Mouse (Mus musculus): Measurements from ENCODE around the gene Gm20431. TPM values are rescaled to one million over a fixed set of nuclear protein-coding genes. Genes with fewer than 3 reads are reported as not detected.

Gene Gm20431
- polyA plus RNA-seq, 1 experiment from 2014 or later: 9.8 TPM

GRCm38 (mm10) chr2:167586041-167586440 lies 75.3 kb downstream of the Gm20431 start:
- Histone ChIP-seq H3K9me3 (no peaks in the 10 kb centered on the region), H3K9ac (replicated peaks) (no peak overlapping the region), H3K4me1 (replicated peaks) (peaks cover 16% of the 10 kb centered on the region), H3K36me3 (no peaks in the 10 kb centered on the region), H3K27me3 (peaks cover 11% of the 10 kb centered on the region; the same call in 1 of the 2 replicates), H3K4me2 (replicated peaks) (no peak overlapping the region), H3K27ac (no peak overlapping the region), H3K4me3 (replicated peaks) (no peak overlapping the region)
- ATAC-seq: no peak
- 27% methylated on average over 8 of the region's 8 CpGs for WGBS

DNA sequence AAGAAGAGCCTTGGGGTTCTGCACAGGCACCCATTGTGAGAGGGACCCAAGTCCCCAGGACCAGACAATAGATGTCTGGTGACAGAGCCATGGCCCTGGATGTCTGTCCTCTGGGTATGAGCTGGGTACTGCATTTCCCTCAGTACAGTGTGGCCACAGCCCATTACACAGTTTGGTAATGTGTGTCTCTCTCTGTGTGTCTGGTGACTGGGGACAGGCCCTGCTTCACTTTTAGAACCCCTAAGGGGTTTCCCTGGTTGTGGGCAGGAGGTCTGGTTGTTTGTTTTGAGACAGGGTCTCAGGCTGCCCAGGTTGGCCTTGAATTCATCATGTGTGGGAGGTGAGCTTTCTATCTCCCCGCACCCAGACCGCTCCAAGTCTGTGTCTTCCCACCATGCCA lies 76.0 kb downstream of the Gm20431 start:
- 93% methylated on average over 2 of the region's 2 CpGs for WGBS
- no peak overlapping the region for H3K27ac ChIP-seq
- peaks cover 16% of the 10 kb centered on the region for H3K4me1 ChIP-seq (replicated peaks)
- H3K27me3 ChIP-seq: peaks cover 11% of the 10 kb centered on the region; the same call in 1 of the 2 replicates
- ATAC-seq: no peak
- no peak overlapping the region for H3K4me3 ChIP-seq (replicated peaks)
- no peak overlapping the region for H3K9ac ChIP-seq (replicated peaks)
- H3K36me3 ChIP-seq: no peaks in the 10 kb centered on the region
- no peaks in the 10 kb centered on the region for H3K9me3 ChIP-seq
- H3K4me2 ChIP-seq (replicated peaks): no peak overlapping the region

DNA sequence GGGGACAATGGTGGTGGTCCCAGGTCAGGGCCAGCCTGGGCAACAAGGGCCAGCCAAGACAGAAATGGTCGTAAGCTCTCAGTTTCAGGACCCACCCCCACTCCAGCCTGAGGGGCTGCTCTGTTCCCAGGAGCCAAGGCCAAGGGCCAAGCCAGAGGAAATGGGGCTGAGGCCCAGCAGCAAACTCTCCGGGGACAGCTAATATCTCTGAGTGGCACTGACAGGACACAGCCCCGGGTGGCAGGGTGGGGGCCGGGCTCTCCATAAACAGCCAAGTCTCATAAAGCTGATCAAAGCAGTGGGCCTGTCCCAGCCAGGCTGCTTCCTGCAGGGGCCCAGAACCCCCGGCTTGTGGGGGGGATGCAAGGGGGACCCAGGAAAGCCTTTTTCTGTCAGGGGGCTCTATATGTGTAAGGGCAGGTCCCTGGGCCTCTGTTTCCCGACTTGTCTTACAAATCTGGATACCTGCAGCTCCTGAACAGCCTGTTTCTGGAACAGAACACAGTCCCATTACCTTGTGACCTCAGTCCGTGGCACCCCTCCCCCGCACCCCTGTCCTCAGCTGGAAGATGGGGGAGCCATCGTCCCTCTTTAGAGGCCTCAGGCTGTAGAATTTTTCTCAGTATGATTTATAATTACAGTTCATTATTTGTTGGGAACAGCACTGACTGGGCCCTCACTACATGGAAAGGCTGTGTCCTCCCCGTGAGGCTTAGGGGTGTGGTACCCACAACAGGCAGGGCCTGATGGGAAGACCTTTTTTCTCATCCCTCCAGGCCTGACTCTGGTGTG lies 77.9 kb downstream of the Gm20431 start:
- H3K9me3 ChIP-seq: no peaks in the 10 kb centered on the region
- H3K27ac ChIP-seq: no peak overlapping the region
- no peak overlapping the region for H3K4me3 ChIP-seq (replicated peaks)
- H3K36me3 ChIP-seq: no peaks in the 10 kb centered on the region
- H3K9ac ChIP-seq (replicated peaks): no peak overlapping the region; the same call in 1 of the 2 replicates
- 52% methylated on average over 10 of the region's 10 CpGs for WGBS
- H3K4me1 ChIP-seq (replicated peaks): peaks cover 10% of the 10 kb centered on the region
- 0 out of 2 replicates have a peak, but pooled peaks have one; percentile 27 for ATAC-seq
- no peaks in the 10 kb centered on the region for H3K27me3 ChIP-seq
- no peak overlapping the region for H3K4me2 ChIP-seq (replicated peaks)

- Histone ChIP-seq H3K4me2 (replicated peaks) (no peak overlapping the region), H3K9ac (replicated peaks) (no peak overlapping the region), H3K36me3 (no peaks in the 10 kb centered on the region), H3K27me3 (no peaks in the 10 kb centered on the region), H3K9me3 (no peaks in the 10 kb centered on the region), H3K4me1 (replicated peaks) (peaks cover 10% of the 10 kb centered on the region), H3K4me3 (replicated peaks) (no peak overlapping the region), H3K27ac (no peak overlapping the region)
- no peak for ATAC-seq
- WGBS: 25% methylated on average over 5 of the region's 5 CpGs
These were observed 82.8 kb downstream of the Gm20431 start for GRCm38 (mm10) chr2:167578521-167578920.

- H3K9ac ChIP-seq (replicated peaks): no peak overlapping the region
- peaks cover 5% of the 10 kb centered on the region for H3K4me1 ChIP-seq (replicated peaks)
- H3K36me3 ChIP-seq: no peaks in the 10 kb centered on the region
- no peak overlapping the region for H3K4me2 ChIP-seq (replicated peaks)
- no peak overlapping the region for H3K27ac ChIP-seq
- no peak for ATAC-seq
- no peak overlapping the region for H3K4me3 ChIP-seq (replicated peaks)
- no peaks in the 10 kb centered on the region for H3K9me3 ChIP-seq
- no peaks in the 10 kb centered on the region for H3K27me3 ChIP-seq
- 66% methylated on average over 9 of the region's 9 CpGs for WGBS
These were observed 84.0 kb downstream of the Gm20431 start for GRCm38 (mm10) chr2:167577186-167577785.

- H3K36me3 ChIP-seq: no peaks in the 10 kb centered on the region
- no peaks in the 10 kb centered on the region for H3K27me3 ChIP-seq
- H3K4me2 ChIP-seq (replicated peaks): no peak overlapping the region
- H3K27ac ChIP-seq: no peak overlapping the region
- no peaks in the 10 kb centered on the region for H3K9me3 ChIP-seq
- no peak overlapping the region for H3K9ac ChIP-seq (replicated peaks)
- 80% methylated on average over 8 of the region's 8 CpGs for WGBS
- peaks cover 5% of the 10 kb centered on the region for H3K4me1 ChIP-seq (replicated peaks)
- no peak for ATAC-seq
- no peak overlapping the region for H3K4me3 ChIP-seq (replicated peaks)
These were observed 85.1 kb downstream of the Gm20431 start for GRCm38 (mm10) chr2:167576121-167576620.

- no peaks in the 10 kb centered on the region for H3K36me3 ChIP-seq
These were observed 85.7 kb downstream of the Gm20431 start for GRCm38 (mm10) chr2:167575581-167575980.

GRCm38 (mm10) chr2:167574814-167575213 lies 86.5 kb downstream of the Gm20431 start:
- H3K4me1 ChIP-seq (replicated peaks): peaks cover 5% of the 10 kb centered on the region
- H3K27me3 ChIP-seq: no peaks in the 10 kb centered on the region
- no peak for ATAC-seq
- H3K9me3 ChIP-seq: no peaks in the 10 kb centered on the region
- WGBS: 71% methylated on average over 9 of the region's 9 CpGs
- no peak overlapping the region for H3K4me3 ChIP-seq (replicated peaks)
- no peaks in the 10 kb centered on the region for H3K36me3 ChIP-seq
- no peak overlapping the region for H3K9ac ChIP-seq (replicated peaks)
- no peak overlapping the region for H3K27ac ChIP-seq
- no peak overlapping the region for H3K4me2 ChIP-seq (replicated peaks)

More at GRCm38 (mm10) chr2:167575581-167575980, 85.7 kb downstream of the Gm20431 start:
- H3K9ac ChIP-seq (replicated peaks): no peak overlapping the region
- no peak overlapping the region for H3K27ac ChIP-seq
- WGBS: 81% methylated on average over 7 of the region's 7 CpGs
- H3K27me3 ChIP-seq: no peaks in the 10 kb centered on the region
- no peak overlapping the region for H3K4me3 ChIP-seq (replicated peaks)
- H3K4me2 ChIP-seq (replicated peaks): no peak overlapping the region
- ATAC-seq: no peak
- peaks cover 5% of the 10 kb centered on the region for H3K4me1 ChIP-seq (replicated peaks)
- no peaks in the 10 kb centered on the region for H3K9me3 ChIP-seq

DNA sequence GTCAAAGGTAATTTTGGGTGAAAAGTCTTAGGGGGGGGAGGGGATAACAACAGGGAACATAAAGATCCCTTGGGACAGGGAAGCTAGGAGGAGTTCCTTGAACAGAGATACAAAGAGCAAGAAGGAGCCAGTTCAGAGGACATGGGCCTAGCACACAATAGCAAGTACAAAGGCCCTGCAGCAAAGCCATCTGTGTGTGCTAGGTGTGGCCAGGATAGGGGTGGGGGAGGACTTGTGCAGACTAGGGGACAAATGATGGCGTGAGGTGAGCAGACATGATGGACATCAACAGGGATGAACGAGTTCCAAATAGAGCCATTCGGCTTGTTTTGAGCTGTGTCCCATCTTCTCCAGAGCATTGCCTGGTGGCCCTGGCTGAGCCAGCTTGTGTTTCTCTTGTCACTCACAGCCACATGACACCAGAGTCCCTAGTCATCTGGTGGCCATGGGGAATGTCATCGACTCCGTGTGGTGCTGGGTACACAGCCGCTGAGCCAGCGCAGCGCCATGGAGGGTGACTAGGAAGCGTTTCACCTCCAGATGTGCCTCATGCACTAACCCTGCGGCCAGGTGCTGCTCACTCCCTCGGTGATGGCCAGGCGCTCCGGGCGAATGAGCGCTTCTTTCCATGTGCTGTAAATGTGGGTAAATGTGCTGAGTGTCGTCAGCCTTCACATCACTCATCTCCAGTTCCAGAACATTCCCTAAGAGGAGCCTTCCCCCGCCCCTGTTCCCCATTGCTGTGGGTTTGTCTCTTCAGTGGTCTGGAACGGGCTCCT lies 89.7 kb downstream of the Gm20431 start:
- Histone ChIP-seq H3K4me3 (replicated peaks) (no peak overlapping the region), H3K36me3 (no peaks in the 10 kb centered on the region), H3K9ac (replicated peaks) (no peak overlapping the region), H3K27me3 (no peaks in the 10 kb centered on the region), H3K27ac (no peak overlapping the region), H3K4me1 (replicated peaks) (no peaks in the 10 kb centered on the region), H3K4me2 (replicated peaks) (no peak overlapping the region), H3K9me3 (no peaks in the 10 kb centered on the region)
- ATAC-seq: no peak
- WGBS: 88% methylated on average over 18 of the region's 18 CpGs

DNA sequence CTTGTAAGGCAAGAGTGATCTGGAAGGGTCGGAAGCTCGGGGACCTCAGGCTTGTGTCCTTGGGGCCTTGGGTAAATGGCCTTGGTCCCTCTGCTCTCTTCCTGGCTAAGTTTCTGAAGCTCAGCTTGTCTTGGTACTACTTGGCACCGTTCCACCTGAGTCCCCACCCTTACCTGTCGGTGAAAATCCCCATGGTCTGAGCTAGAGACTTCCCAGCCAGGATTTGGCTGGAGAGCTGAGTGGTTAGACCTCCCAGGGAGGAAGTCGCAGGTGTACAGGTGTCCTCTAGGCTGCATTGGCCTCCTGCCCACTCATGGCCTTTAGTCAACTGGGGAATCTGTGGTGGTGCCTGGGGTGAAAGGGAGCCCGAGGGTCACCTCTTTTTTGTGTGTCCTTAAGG lies 90.5 kb downstream of the Gm20431 start:
- 89% methylated on average over 6 of the region's 6 CpGs for WGBS
- Histone ChIP-seq H3K4me3 (replicated peaks) (no peak overlapping the region), H3K27me3 (no peaks in the 10 kb centered on the region), H3K4me2 (replicated peaks) (no peak overlapping the region), H3K9ac (replicated peaks) (no peak overlapping the region), H3K4me1 (replicated peaks) (peaks cover 2% of the 10 kb centered on the region), H3K9me3 (no peaks in the 10 kb centered on the region), H3K36me3 (no peaks in the 10 kb centered on the region), H3K27ac (no peak overlapping the region)
- ATAC-seq: no peak

GRCm38 (mm10) chr2:167569934-167570651 lies 91.2 kb downstream of the Gm20431 start:
- no peaks in the 10 kb centered on the region for H3K9me3 ChIP-seq
- WGBS: 77% methylated on average over 13 of the region's 13 CpGs
- H3K4me3 ChIP-seq (replicated peaks): no peak overlapping the region
- H3K4me2 ChIP-seq (replicated peaks): no peak overlapping the region
- peaks cover 6% of the 10 kb centered on the region for H3K4me1 ChIP-seq (replicated peaks)
- H3K27me3 ChIP-seq: no peaks in the 10 kb centered on the region
- H3K36me3 ChIP-seq: no peaks in the 10 kb centered on the region
- no peak for ATAC-seq
- no peak overlapping the region for H3K9ac ChIP-seq (replicated peaks)
- no peak overlapping the region for H3K27ac ChIP-seq

Data from midbrain, embryonic 13.5 days (tissue).